Mouse (Mus musculus) thymus, adult 2 months (tissue): Measurements from ENCODE around the gene Adprhl1.

ENCODE experiments used
- CTCF ChIP-seq: fragments of 200-500 bp; IDR thresholded peaks from 2 replicates; pipeline ENCODE4 v1.5.1; 2012; ENCODE audit warnings: mild to moderate bottlenecking, control low read depth, low read length, moderate library complexity, borderline replicate concordance; ENCODE audit not compliant: control insufficient read depth, poor library complexity, insufficient read depth; ENCODE audit errors: extremely low read depth
- POLR2A ChIP-seq: fragments of 200-500 bp; IDR thresholded peaks from 2 replicates; pipeline ENCODE4 v1.6.1; 2012; ENCODE audit warnings: mild to moderate bottlenecking, low read length, control low read depth, moderate library complexity; ENCODE audit not compliant: control insufficient read depth, poor library complexity, insufficient read depth; ENCODE audit errors: extremely low read depth

DNA sequence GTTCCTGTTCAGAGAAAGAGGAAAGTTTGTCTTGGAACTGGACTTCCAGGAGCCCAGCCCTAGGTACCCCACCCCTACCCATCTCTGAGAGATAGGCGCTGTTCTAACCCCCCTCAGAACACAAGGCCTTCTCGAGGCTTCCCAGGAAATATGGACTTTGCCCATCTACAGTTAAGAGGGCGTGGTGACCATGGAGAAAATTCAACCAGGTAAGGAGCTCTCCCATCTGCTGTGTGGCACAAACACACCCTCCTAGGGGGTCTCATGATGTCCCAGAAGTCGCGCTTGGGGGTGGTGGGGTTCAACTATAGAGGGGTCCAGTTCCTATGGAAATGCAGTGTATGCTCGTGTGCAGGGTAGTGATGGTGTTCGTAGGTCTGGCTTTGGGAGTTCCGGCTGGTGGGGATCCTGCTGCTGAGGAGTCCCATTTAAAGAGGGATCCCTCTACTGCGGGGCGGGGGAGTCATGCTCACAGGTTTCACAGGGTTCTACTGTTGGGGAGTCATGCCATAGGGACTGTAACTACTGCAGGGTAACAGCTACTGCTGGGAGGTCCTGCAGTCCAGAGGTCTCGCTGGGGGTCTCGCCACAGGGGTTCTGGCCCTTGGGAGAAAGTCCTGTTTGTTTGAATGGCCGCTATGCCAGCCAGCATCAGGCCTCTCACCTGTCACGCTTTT, 54.4 kb downstream of the Adprhl1 start:
- TF ChIP-seq CTCF (no peak), POLR2A (no peak)
